Mouse (Mus musculus) c-Kit-positive CD71-positive TER-119-positive erythroid progenitor cells, embryonic 14.5 days (primary cell): ENCODE results near the gene Gm8237.
"Not testable (repeated sequence)": the region's sequence is repeated elsewhere in the genome, so short reads cannot be mapped to it uniquely, and the experiment has no call there.

Experiments
- DNase-seq: peaks from one replicate; pipeline ENCODE4 v3.0.0-alpha.2; 2013; ENCODE audit warnings: low spot score

Gene Gm8237

GRCm38 (mm10) chr14:5880241-5880640, at the start of gene Gm8237:
TSS of gene Gm8237 (minus strand) at chr14:5880382.
- not testable (repeated sequence) for DNase-seq

- DNase-seq: not testable (repeated sequence)
Observed at GRCm38 (mm10) chr14:5923276-5923675, 43.1 kb upstream of the Gm8237 start.

- not testable (repeated sequence) for DNase-seq
Observed at GRCm38 (mm10) chr14:5918330-5918942, 38.3 kb upstream of the Gm8237 start.

GRCm38 (mm10) chr14:5913701-5914100, 33.5 kb upstream of the Gm8237 start:
- DNase-seq: not testable (repeated sequence)

- not testable (repeated sequence) for DNase-seq
Observed at GRCm38 (mm10) chr14:5879791-5880190, 391 bp downstream of the Gm8237 start.

GRCm38 (mm10) chr14:5879136-5879535, 1.0 kb downstream of the Gm8237 start:
- not testable (repeated sequence) for DNase-seq

GRCm38 (mm10) chr14:5855911-5856310, 24.3 kb downstream of the Gm8237 start:
- not testable (repeated sequence) for DNase-seq

- not testable (repeated sequence) for DNase-seq
Observed at GRCm38 (mm10) chr14:5830229-5830628, 50.0 kb downstream of the Gm8237 start, which contains the start of gene Gm3424. TSS of gene Gm3424 (minus strand) at chr14:5830329.

- not testable (repeated sequence) for DNase-seq
Observed at GRCm38 (mm10) chr14:5812699-5813356, 67.4 kb downstream of the Gm8237 start.
